Mouse (Mus musculus) liver, embryonic 14.5 days (tissue): ENCODE measurements around the gene Tbc1d17.

Experiments used
- CTCF ChIP-seq: IDR thresholded peaks from 2 replicates; pipeline ENCODE4 v1.5.1; 2016; ENCODE audit warnings: antibody characterized with exemption, low read depth, control low read depth
- EP300 ChIP-seq: IDR thresholded peaks from 2 replicates; pipeline ENCODE4 v1.6.1; 2016; ENCODE audit warnings: antibody characterized with exemption, low read depth

DNA sequence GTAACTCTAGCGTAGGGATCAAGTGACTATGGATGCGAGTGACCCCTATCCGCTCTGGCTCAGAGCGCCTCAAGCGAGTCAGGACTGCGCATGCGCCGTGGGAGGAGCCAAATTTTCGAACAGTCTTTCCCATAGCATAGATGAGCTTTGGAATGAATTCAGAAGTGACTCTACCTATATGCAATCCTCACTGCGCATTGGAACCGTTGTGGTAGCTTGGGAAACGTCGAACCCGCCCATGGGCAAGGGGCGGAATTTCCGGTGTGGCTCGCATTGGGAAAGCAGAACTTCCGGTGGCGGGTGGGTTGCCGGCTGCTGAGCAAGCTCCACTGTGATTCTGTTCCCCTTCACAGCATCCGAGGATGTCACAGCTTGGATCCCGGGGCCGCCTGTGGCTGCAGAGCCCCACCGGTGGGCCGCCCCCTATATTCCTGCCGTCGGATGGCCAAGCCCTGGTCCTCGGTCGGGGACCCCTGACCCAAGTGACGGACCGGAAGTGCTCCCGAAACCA lies 8.2 kb upstream of the Tbc1d17 start, which contains the start of gene Pnkp:
- no peak for TF ChIP-seq EP300
- peak; percentile 18; the same call in 1 of the 2 replicates for TF ChIP-seq CTCF
